ENCODE assay signal across 26 mouse cellular contexts in genomic region chr13:113463420-113463819, GRCm38 (mm10).
DNase-seq lines count a peak whose midpoint lies in the region; ATAC-seq lines count a peak whose summit lies in the region.
"Had no signal": no experiment of that assay in that cellular context is flagged by ENCODE, and none has a peak within 500 bp of the region (broad histone marks: within the 10 kb centered on the region; RNA-seq: fewer than 3 reads in every experiment).

No protein-coding gene starts in this region.

- H3K27me3 ChIP-seq in neural tube, embryonic 11.5 days (ENCODE audit: control insufficient read depth, insufficient read depth, low read length): no peaks in the 10 kb centered on the region
- H3K27me3 ChIP-seq in neural tube, embryonic 13.5 days: no peaks in the 10 kb centered on the region
- H3K27me3 ChIP-seq: forebrain, embryonic 12.5 days; intestine, embryonic 15.5 days; limb, embryonic 12.5 days; liver, embryonic 15.5 days; midbrain, embryonic 15.5 days; stomach, embryonic 15.5 days had no signal

- intact Hi-C loops in heart, postnatal 14 days (cut with DNase I): no loop called here

- WGBS in neural tube, embryonic 11.5 days: 54% methylated on average over 4 of the region's 4 CpGs
- WGBS in neural tube, embryonic 13.5 days: 35% methylated on average over 4 of the region's 4 CpGs

- H3K27ac ChIP-seq in neural tube, embryonic 11.5 days (ENCODE audit: low read depth, low read length): no peak overlapping the region
- peak overlapping the region; percentile 56; the same call in 1 of the 2 replicates for H3K27ac ChIP-seq in neural tube, embryonic 13.5 days (replicated peaks)
- H3K27ac ChIP-seq: forebrain, embryonic 12.5 days; intestine, embryonic 15.5 days; limb, embryonic 12.5 days; liver, embryonic 15.5 days; midbrain, embryonic 10.5 days; midbrain, embryonic 15.5 days; stomach, embryonic 15.5 days had no signal

- H3K9me3 ChIP-seq in neural tube, embryonic 11.5 days (ENCODE audit: control insufficient read depth, low read length): no peaks in the 10 kb centered on the region
- H3K9me3 ChIP-seq in neural tube, embryonic 13.5 days: no peaks in the 10 kb centered on the region
- H3K9me3 ChIP-seq: forebrain, embryonic 12.5 days; intestine, embryonic 15.5 days; limb, embryonic 12.5 days; liver, embryonic 15.5 days; midbrain, embryonic 10.5 days; midbrain, embryonic 15.5 days; stomach, embryonic 15.5 days had no signal

- ATAC-seq in neural tube, embryonic 11.5 days (ENCODE audit: insufficient read depth, low FRiP score, low TSS enrichment): peak; percentile 23; the same call in 1 of the 2 replicates
- peak; percentile 46; the same call in 1 of the 2 replicates for ATAC-seq in neural tube, embryonic 13.5 days (ENCODE audit: low read depth)
- ATAC-seq: forebrain, postnatal 0 days; intestine, embryonic 15.5 days had no signal

- H3K4me2 ChIP-seq in neural tube, embryonic 11.5 days (ENCODE audit: low read depth): no peak overlapping the region
- no peak overlapping the region for H3K4me2 ChIP-seq in neural tube, embryonic 13.5 days
- H3K4me2 ChIP-seq: forebrain, embryonic 12.5 days; intestine, embryonic 15.5 days; limb, embryonic 12.5 days; liver, embryonic 15.5 days; lung, embryonic 14.5 days; midbrain, embryonic 15.5 days; stomach, embryonic 15.5 days had no signal

- no peak overlapping the region for H3K4me3 ChIP-seq in neural tube, embryonic 11.5 days (ENCODE audit: low read depth, low read length)
- no peak overlapping the region for H3K4me3 ChIP-seq in neural tube, embryonic 13.5 days
- H3K4me3 ChIP-seq: erythroblast, embryonic 14.5 days; forebrain, embryonic 12.5 days; intestine, embryonic 15.5 days; limb, embryonic 12.5 days; liver, embryonic 15.5 days; midbrain, embryonic 10.5 days; midbrain, embryonic 15.5 days; stomach, embryonic 15.5 days had no signal

- no peaks in the 10 kb centered on the region for H3K36me3 ChIP-seq in neural tube, embryonic 11.5 days (ENCODE audit: control insufficient read depth, insufficient read depth, low read length)
- no peaks in the 10 kb centered on the region for H3K36me3 ChIP-seq in neural tube, embryonic 13.5 days
- H3K36me3 ChIP-seq: forebrain, embryonic 12.5 days; intestine, embryonic 15.5 days; limb, embryonic 12.5 days; liver, embryonic 15.5 days; midbrain, embryonic 10.5 days; midbrain, embryonic 15.5 days; stomach, embryonic 15.5 days had no signal

- no peak overlapping the region for H3K9ac ChIP-seq in neural tube, embryonic 11.5 days (ENCODE audit: low read length)
- no peak overlapping the region for H3K9ac ChIP-seq in neural tube, embryonic 13.5 days
- H3K9ac ChIP-seq: forebrain, embryonic 12.5 days; forebrain, postnatal 0 days; intestine, embryonic 15.5 days; limb, embryonic 12.5 days; liver, embryonic 15.5 days; lung, embryonic 14.5 days; midbrain, embryonic 15.5 days; stomach, embryonic 15.5 days had no signal

- no peaks in the 10 kb centered on the region for H3K4me1 ChIP-seq in neural tube, embryonic 11.5 days (ENCODE audit: control insufficient read depth, insufficient read depth, low read length)
- H3K4me1 ChIP-seq in neural tube, embryonic 13.5 days (replicated peaks): peaks cover 26% of the 10 kb centered on the region
- H3K4me1 ChIP-seq: forebrain, embryonic 12.5 days; intestine, embryonic 15.5 days; limb, embryonic 12.5 days; liver, embryonic 15.5 days; midbrain, embryonic 10.5 days; midbrain, embryonic 15.5 days; stomach, embryonic 15.5 days had no signal

- DNase-seq in heart, adult 11 months: peak; percentile 72
- DNase-seq in heart, postnatal 14 days: no peak
- DNase-seq in neural tube, embryonic 11.5 days (ENCODE audit: low spot score): no peak
- no peak for DNase-seq in neural tube, embryonic 10.5 days (ENCODE audit: extremely low spot score, low spot score)
- peak; percentile 20 for DNase-seq in retina, postnatal 7 days (ENCODE audit: low read depth, low spot score)
- DNase-seq in ovary, adult 18-20 months (ENCODE audit: low spot score): no peak
- DNase-seq in adrenal gland, postnatal 4 days (ENCODE audit: low spot score in 2 of 2): no peak
- DNase-seq: adrenal gland, postnatal 25 days; cerebellum, adult 9-10 months; forebrain, postnatal 0 days; kidney, adult 2 months; kidney, postnatal 36 days; layer of hippocampus, postnatal 36 days; lung, embryonic 14.5 days; lung, postnatal 14 days; right cerebral cortex, postnatal 14 days; thymus, postnatal 14 days had no signal

Comparison
In these comparisons a context has a peak if more than half of its experiments do, and no peak if none do; other contexts are left out.
1. DNase-seq: peak in heart, adult 11 months (single experiment) and retina, postnatal 7 days (single experiment); none in heart, postnatal 14 days (0 of 2), neural tube, embryonic 11.5 days (single experiment), neural tube, embryonic 10.5 days (single experiment), ovary, adult 18-20 months (single experiment) and adrenal gland, postnatal 4 days (0 of 2).